In genomic region chr2:122149316-122149715, GRCm38 (mm10) we compare ENCODE assay signal across 13 mouse cellular contexts. TPM values are rescaled to one million over a fixed set of nuclear protein-coding genes. Genes with fewer than 3 reads are reported as not detected.
DNase-seq lines count a peak whose midpoint lies in the region; ATAC-seq and TF ChIP-seq lines count a peak whose summit lies in the region.
"Had no signal": no experiment of that assay in that cellular context is flagged by ENCODE, and none has a peak within 500 bp of the region (broad histone marks: within the 10 kb centered on the region; RNA-seq: fewer than 3 reads in every experiment).

No protein-coding gene starts in this region.

- intact Hi-C loops in heart, postnatal 14 days (cut with DNase I) = no loop called here

- peaks cover 17% of the 10 kb centered on the region for H3K4me1 ChIP-seq in heart, embryonic 12.5 days (replicated peaks)
- H3K4me1 ChIP-seq in lung, postnatal 0 days (ENCODE audit: insufficient read depth, low read depth, low read length) = no peaks in the 10 kb centered on the region; the same call in 1 of the 2 replicates
- peaks cover 7% of the 10 kb centered on the region; the same call in 1 of the 2 replicates for H3K4me1 ChIP-seq in intestine, postnatal 0 days (replicated peaks; ENCODE audit: control insufficient read depth, insufficient read depth, low read length)
- no peaks in the 10 kb centered on the region for H3K4me1 ChIP-seq in stomach, postnatal 0 days (replicated peaks; ENCODE audit: control insufficient read depth, insufficient read depth)

- no peak for DNase-seq in heart, postnatal 14 days
- DNase-seq in lung, postnatal 0 days (ENCODE audit: low spot score) = no peak
- DNase-seq in lung, postnatal 4 days = no peak
- DNase-seq in stomach, postnatal 0 days (ENCODE audit: low spot score) = no peak
- DNase-seq in urinary bladder, postnatal 14 days (ENCODE audit: low spot score) = no peak
- no peak for DNase-seq in adrenal gland, adult 8-10 months
- DNase-seq: lung, adult 18-20 months had no signal

- 88% methylated on average over 6 of the region's 6 CpGs for WGBS in heart, embryonic 12.5 days
- 92% methylated on average over 6 of the region's 6 CpGs for WGBS in lung, postnatal 0 days
- 83% methylated on average over 6 of the region's 6 CpGs for WGBS in intestine, postnatal 0 days
- 81% methylated on average over 6 of the region's 6 CpGs for WGBS in stomach, postnatal 0 days

- H3K36me3 ChIP-seq in heart, embryonic 12.5 days = peaks cover 23% of the 10 kb centered on the region
- H3K36me3 ChIP-seq in lung, postnatal 0 days (ENCODE audit: insufficient read depth, low read length) = no peaks in the 10 kb centered on the region; the same call in 1 of the 2 replicates
- H3K36me3 ChIP-seq in intestine, postnatal 0 days (ENCODE audit: control insufficient read depth, insufficient read depth) = peaks cover 33% of the 10 kb centered on the region
- H3K36me3 ChIP-seq in stomach, postnatal 0 days (ENCODE audit: control insufficient read depth, insufficient read depth, low read length) = 0 out of 2 replicates have a peak, but pooled peaks cover under 1% of the 10 kb centered on the region

- no peak for ATAC-seq in heart, embryonic 12.5 days (ENCODE audit: insufficient number of reproducible peaks, low FRiP score)
- ATAC-seq in lung, postnatal 0 days = no peak
- no peak for ATAC-seq in intestine, postnatal 0 days
- no peak for ATAC-seq in stomach, postnatal 0 days (ENCODE audit: low FRiP score, low TSS enrichment)

- TF ChIP-seq CTCF in lung, postnatal 0 days (IDR thresholded peaks at IDR 0.05) = no peak
- TF ChIP-seq CTCF in intestine, postnatal 0 days (IDR thresholded peaks at IDR 0.05; ENCODE audit: low read depth) = no peak
- TF ChIP-seq CTCF in stomach, postnatal 0 days (IDR thresholded peaks at IDR 0.05; ENCODE audit: low read depth) = no peak

- no peak overlapping the region for H3K27ac ChIP-seq in heart, embryonic 12.5 days (ENCODE audit: poor library complexity, severe bottlenecking)
- H3K27ac ChIP-seq in lung, postnatal 0 days (ENCODE audit: low read length) = no peak overlapping the region
- H3K27ac ChIP-seq in intestine, postnatal 0 days (ENCODE audit: low read depth, low read length) = no peak overlapping the region
- H3K27ac ChIP-seq in stomach, postnatal 0 days (replicated peaks) = no peak overlapping the region

- peak overlapping the region; percentile 84 for H3K4me2 ChIP-seq in heart, embryonic 12.5 days
- peak overlapping the region; percentile 74 for H3K4me2 ChIP-seq in lung, postnatal 0 days (replicated peaks; ENCODE audit: low read depth, low read length)
- peak overlapping the region; percentile 68 for H3K4me2 ChIP-seq in intestine, postnatal 0 days (replicated peaks; ENCODE audit: low read depth)
- peak overlapping the region; percentile 80; the same call in 1 of the 2 replicates for H3K4me2 ChIP-seq in stomach, postnatal 0 days (replicated peaks; ENCODE audit: low read depth)

- H3K4me3 ChIP-seq in heart, embryonic 12.5 days = no peak overlapping the region
- no peak overlapping the region for H3K4me3 ChIP-seq in lung, postnatal 0 days (ENCODE audit: low read depth, low read length)
- H3K4me3 ChIP-seq in intestine, postnatal 0 days (ENCODE audit: low read depth, low read length) = peak overlapping the region; percentile 73
- H3K4me3 ChIP-seq in stomach, postnatal 0 days (ENCODE audit: low read depth, low read length) = peak overlapping the region; percentile 72; the same call in 1 of the 2 replicates

- no peaks in the 10 kb centered on the region for H3K27me3 ChIP-seq in heart, embryonic 12.5 days (replicated peaks)
- H3K27me3 ChIP-seq in lung, postnatal 0 days (replicated peaks; ENCODE audit: insufficient read depth, low read length) = no peaks in the 10 kb centered on the region
- no peaks in the 10 kb centered on the region for H3K27me3 ChIP-seq in intestine, postnatal 0 days (replicated peaks; ENCODE audit: control insufficient read depth, insufficient read depth, low read length)
- no peaks in the 10 kb centered on the region for H3K27me3 ChIP-seq in stomach, postnatal 0 days (ENCODE audit: control insufficient read depth, insufficient read depth, low read length)

- TF ChIP-seq EP300 in lung, postnatal 0 days (IDR thresholded peaks at IDR 0.05) = no peak
- no peak for TF ChIP-seq EP300 in stomach, postnatal 0 days (optimal IDR thresholded peaks at IDR 0.05)

- no peak overlapping the region for H3K9ac ChIP-seq in heart, embryonic 12.5 days
- H3K9ac ChIP-seq in lung, postnatal 0 days (replicated peaks; ENCODE audit: low read depth) = no peak overlapping the region
- H3K9ac ChIP-seq in intestine, postnatal 0 days (ENCODE audit: low read depth, low read length) = no peak overlapping the region
- no peak overlapping the region for H3K9ac ChIP-seq in stomach, postnatal 0 days (ENCODE audit: low read length)

- H3K9me3 ChIP-seq in heart, embryonic 12.5 days (replicated peaks) = no peaks in the 10 kb centered on the region
- no peaks in the 10 kb centered on the region for H3K9me3 ChIP-seq in lung, postnatal 0 days (ENCODE audit: low read length)
- no peaks in the 10 kb centered on the region for H3K9me3 ChIP-seq in intestine, postnatal 0 days (ENCODE audit: control insufficient read depth)
- no peaks in the 10 kb centered on the region for H3K9me3 ChIP-seq in stomach, postnatal 0 days (ENCODE audit: control insufficient read depth, low read length)

RNA-seq across cellular contexts. Expression of gene B2m, which starts 1.8 kb away (rescaled TPM):
- polyA plus RNA-seq in heart, embryonic 12.5 days (2016; fragmentation: Nextera tagmentation; extraction: Ambion mirVana) = 246 and 247 TPM in 2 replicates
- 100 to 1,000 TPM; 116 to 127 TPM for total RNA-seq in heart, postnatal 14 days (2021)
- polyA plus RNA-seq in lung, postnatal 0 days (2015; fragmentation: Nextera tagmentation; extraction: Ambion mirVana) = 655 and 745 TPM in 2 replicates
- polyA plus RNA-seq in intestine, postnatal 0 days (2015; fragmentation: Nextera tagmentation; extraction: Ambion mirVana) = 2,008 and 2,179 TPM in 2 replicates
- polyA plus RNA-seq in stomach, postnatal 0 days (2015; fragmentation: Nextera tagmentation; extraction: Ambion mirVana) = 445 and 475 TPM in 2 replicates
- 100 to 1,000 TPM; 769 to 879 (median 834) TPM for total RNA-seq in adrenal gland, adult 8-10 months (2022)

RNA-seq across cellular contexts. Expression of gene Trim69, which starts 11.2 kb away (rescaled TPM):
- 0.10 TPM in 1 of 2 replicates, not detected in the other for polyA plus RNA-seq in heart, embryonic 12.5 days (2016; fragmentation: Nextera tagmentation; extraction: Ambion mirVana)
- not detected for total RNA-seq in heart, postnatal 14 days (2021)
- polyA plus RNA-seq in lung, postnatal 0 days (2015; fragmentation: Nextera tagmentation; extraction: Ambion mirVana) = not detected in 2 replicates
- polyA plus RNA-seq in intestine, postnatal 0 days (2015; fragmentation: Nextera tagmentation; extraction: Ambion mirVana) = 0.10 TPM in 1 of 2 replicates, not detected in the other
- polyA plus RNA-seq in stomach, postnatal 0 days (2015; fragmentation: Nextera tagmentation; extraction: Ambion mirVana) = 0.05 TPM in 1 of 2 replicates, not detected in the other
- not detected for total RNA-seq in adrenal gland, adult 8-10 months (2022)
- total RNA-seq: gastrocnemius, adult 18-20 months had no signal
- polyA plus RNA-seq: brain, embryonic 14.5 days; neural tube, embryonic 14.5 days had no signal

RNA-seq across cellular contexts. Expression of gene Spg11, which starts 31.1 kb away (rescaled TPM):
- polyA plus RNA-seq in heart, embryonic 12.5 days (2016; fragmentation: Nextera tagmentation; extraction: Ambion mirVana) = 8.3 and 8.8 TPM in 2 replicates
- total RNA-seq in heart, postnatal 14 days (2021) = 10 to 100 TPM in 1 of 2 experiments, 1 to 10 TPM in 1; 9.8 to 11.4 TPM
- polyA plus RNA-seq in lung, postnatal 0 days (2015; fragmentation: Nextera tagmentation; extraction: Ambion mirVana) = 4.1 and 4.3 TPM in 2 replicates
- polyA plus RNA-seq in intestine, postnatal 0 days (2015; fragmentation: Nextera tagmentation; extraction: Ambion mirVana) = 3.7 and 3.8 TPM in 2 replicates
- polyA plus RNA-seq in stomach, postnatal 0 days (2015; fragmentation: Nextera tagmentation; extraction: Ambion mirVana) = 2.7 and 3.2 TPM in 2 replicates
- 10 to 100 TPM; 20.0 to 25.0 (median 23.5) TPM for total RNA-seq in adrenal gland, adult 8-10 months (2022)

RNA-seq across cellular contexts. Expression of gene Patl2, which starts 36.7 kb away (rescaled TPM):
- not detected in 2 replicates for polyA plus RNA-seq in heart, embryonic 12.5 days (2016; fragmentation: Nextera tagmentation; extraction: Ambion mirVana)
- not detected for total RNA-seq in heart, postnatal 14 days (2021)
- not detected in 2 replicates for polyA plus RNA-seq in lung, postnatal 0 days (2015; fragmentation: Nextera tagmentation; extraction: Ambion mirVana)
- 0.04 and 0.05 TPM in 2 replicates for polyA plus RNA-seq in intestine, postnatal 0 days (2015; fragmentation: Nextera tagmentation; extraction: Ambion mirVana)
- not detected in 2 replicates for polyA plus RNA-seq in stomach, postnatal 0 days (2015; fragmentation: Nextera tagmentation; extraction: Ambion mirVana)
- total RNA-seq in adrenal gland, adult 8-10 months (2022) = under 1 TPM in 1 of 4 experiments, not detected in 3; 0.09 TPM
- total RNA-seq: gastrocnemius, adult 18-20 months had no signal
- polyA plus RNA-seq: brain, embryonic 14.5 days had no signal

RNA-seq across cellular contexts. Expression of gene Terb2, which starts 36.8 kb away (rescaled TPM):
- not detected in 2 replicates for polyA plus RNA-seq in heart, embryonic 12.5 days (2016; fragmentation: Nextera tagmentation; extraction: Ambion mirVana)
- not detected for total RNA-seq in heart, postnatal 14 days (2021)
- polyA plus RNA-seq in lung, postnatal 0 days (2015; fragmentation: Nextera tagmentation; extraction: Ambion mirVana) = not detected in 2 replicates
- not detected in 2 replicates for polyA plus RNA-seq in intestine, postnatal 0 days (2015; fragmentation: Nextera tagmentation; extraction: Ambion mirVana)
- not detected in 2 replicates for polyA plus RNA-seq in stomach, postnatal 0 days (2015; fragmentation: Nextera tagmentation; extraction: Ambion mirVana)
- not detected for total RNA-seq in adrenal gland, adult 8-10 months (2022)
- total RNA-seq: gastrocnemius, adult 18-20 months had no signal
- polyA plus RNA-seq: brain, embryonic 14.5 days; large intestine, adult 2 months; neural tube, embryonic 14.5 days had no signal

Comparison
In these comparisons a context has a peak if more than half of its experiments do, and no peak if none do; other contexts are left out.
1. H3K4me3 ChIP-seq: peak in intestine, postnatal 0 days (single experiment) and stomach, postnatal 0 days (single experiment); none in heart, embryonic 12.5 days (single experiment) and lung, postnatal 0 days (single experiment).
2. Peak in every context shown above with its lines, with median percentiles within 50 percentile points of each other: H3K4me2 ChIP-seq.